Mouse (Mus musculus) cerebellum, postnatal 36 days (tissue): Measurements from ENCODE around the gene Atrnl1.
"Not testable (repeated sequence)": the region's sequence is repeated elsewhere in the genome, so short reads cannot be mapped to it uniquely, and the experiment has no call there.

Source experiments
- DNase-seq, 2 experiments: peaks; one replicate each; pipeline ENCODE4 v3.0.0; 2021 to 2022; ENCODE audit warnings: mixed read lengths in 2 of 2

The Atrnl1 gene

GRCm38 (mm10) chr19:57825271-57826207, 214.7 kb downstream of the Atrnl1 start:
- no peak for DNase-seq

- no peak for DNase-seq
These were observed 222.2 kb downstream of the Atrnl1 start for GRCm38 (mm10) chr19:57833083-57833482.

- DNase-seq, result no peak
These were observed 227.0 kb downstream of the Atrnl1 start for GRCm38 (mm10) chr19:57837882-57838281.

GRCm38 (mm10) chr19:57838546-57838945, 227.7 kb downstream of the Atrnl1 start:
- no peak for DNase-seq

- DNase-seq, result no peak
These were observed 239.1 kb downstream of the Atrnl1 start for GRCm38 (mm10) chr19:57849915-57850314.

GRCm38 (mm10) chr19:57868350-57868749, 257.5 kb downstream of the Atrnl1 start:
- DNase-seq, result no peak

GRCm38 (mm10) chr19:57870871-57871270, 260.0 kb downstream of the Atrnl1 start:
- DNase-seq, result no peak

- no peak for DNase-seq
These were observed 265.2 kb downstream of the Atrnl1 start for GRCm38 (mm10) chr19:57876057-57876456.

GRCm38 (mm10) chr19:57877343-57877742, 266.5 kb downstream of the Atrnl1 start:
- no peak for DNase-seq

- no peak for DNase-seq
These were observed 267.7 kb downstream of the Atrnl1 start for GRCm38 (mm10) chr19:57878583-57878982.

GRCm38 (mm10) chr19:57879841-57880240, 269.0 kb downstream of the Atrnl1 start:
- not testable (repeated sequence) for DNase-seq

- no peak for DNase-seq
These were observed 271.1 kb downstream of the Atrnl1 start for GRCm38 (mm10) chr19:57881927-57882326.

- no peak for DNase-seq
These were observed 278.0 kb downstream of the Atrnl1 start for GRCm38 (mm10) chr19:57888871-57889270.

- DNase-seq, result no peak
These were observed 278.9 kb downstream of the Atrnl1 start for GRCm38 (mm10) chr19:57889741-57890140.

GRCm38 (mm10) chr19:57890954-57891353, 280.1 kb downstream of the Atrnl1 start:
- no peak for DNase-seq

GRCm38 (mm10) chr19:57894191-57894590, 283.4 kb downstream of the Atrnl1 start:
- no peak for DNase-seq

- DNase-seq, result no peak
These were observed 289.2 kb downstream of the Atrnl1 start for GRCm38 (mm10) chr19:57900037-57900436.

- no peak for DNase-seq
These were observed 298.6 kb downstream of the Atrnl1 start for GRCm38 (mm10) chr19:57909466-57909865.

GRCm38 (mm10) chr19:57910650-57911049, 299.8 kb downstream of the Atrnl1 start:
- no peak for DNase-seq

- no peak for DNase-seq
These were observed 305.5 kb downstream of the Atrnl1 start for GRCm38 (mm10) chr19:57916325-57916724.

- no peak for DNase-seq
These were observed 312.2 kb downstream of the Atrnl1 start for GRCm38 (mm10) chr19:57922991-57923390.

GRCm38 (mm10) chr19:57924856-57925255, 314.0 kb downstream of the Atrnl1 start:
- DNase-seq, result no peak

- no peak for DNase-seq
These were observed 314.8 kb downstream of the Atrnl1 start for GRCm38 (mm10) chr19:57925681-57926080.

- no peak for DNase-seq
These were observed 315.5 kb downstream of the Atrnl1 start for GRCm38 (mm10) chr19:57926164-57926860.
